Mouse (Mus musculus) kidney, embryonic 14.5 days (tissue): ENCODE data around the gene Dus4l. TPM values are rescaled to one million over a fixed set of nuclear protein-coding genes. Genes with fewer than 3 reads are reported as not detected.

ENCODE experiments used
- ATAC-seq: fragments of 200-750 bp; cut with Nextera tagmentation; 2 replicates; pipeline ENCODE4 v1.8.0; 2017; ENCODE audit warnings: moderate number of reproducible peaks, mild to moderate bottlenecking, moderate TSS enrichment, moderate library complexity; ENCODE audit not compliant: low FRiP score, low TSS enrichment
- H3K27ac ChIP-seq: fragments of 300-500 bp; sonication (generic); 2 replicates; pipeline ENCODE4 v1.5.1; 2014; ENCODE audit warnings: low read depth, mild to moderate bottlenecking, low read length, moderate library complexity, mixed read lengths
- H3K27me3 ChIP-seq: fragments of 300-500 bp; sonication (generic); 2 replicates; pipeline ENCODE4 v1.6.1; 2014; ENCODE audit warnings: mild to moderate bottlenecking, low read length; ENCODE audit not compliant: control insufficient read depth, insufficient read depth
- H3K36me3 ChIP-seq: fragments of 300-500 bp; sonication (generic); 2 replicates; pipeline ENCODE4 v1.6.1; 2014; ENCODE audit warnings: low read length, mixed read lengths; ENCODE audit not compliant: control insufficient read depth, insufficient read depth
- H3K4me1 ChIP-seq: fragments of 300-500 bp; sonication (generic); 2 replicates; pipeline ENCODE4 v1.6.1; 2014; ENCODE audit warnings: low read length, mixed read lengths; ENCODE audit not compliant: control insufficient read depth, insufficient read depth
- H3K4me2 ChIP-seq: fragments of 300-500 bp; sonication (generic); replicated peaks from 2 replicates; pipeline ENCODE4 v1.6.1; 2014; ENCODE audit warnings: low read depth, mild to moderate bottlenecking, low read length
- H3K4me3 ChIP-seq: fragments of 300-500 bp; sonication (generic); 2 replicates; pipeline ENCODE4 v1.5.1; 2014; ENCODE audit warnings: mild to moderate bottlenecking, low read length
- H3K9ac ChIP-seq: fragments of 300-500 bp; sonication (generic); 2 replicates; pipeline ENCODE4 v1.6.1; 2014; ENCODE audit warnings: low read depth, mild to moderate bottlenecking, low read length, moderate library complexity
- H3K9me3 ChIP-seq: fragments of 300-500 bp; sonication (generic); 2 replicates; pipeline ENCODE4 v1.6.1; 2016; ENCODE audit warnings: low read length; ENCODE audit not compliant: control insufficient read depth
- WGBS: fragments of 180-500 bp; shearing (Covaris S2); extraction: QIAGEN DNeasy Blood & Tissue Kit; methylation state at CpG from one replicate; pipeline ENCODE4 v1.1.7; 2014; 5-methylcytosine and 5-hydroxymethylcytosine counted together
- polyA plus RNA-seq: library from polyadenylated mRNA; unstranded; fragments of >200 nt; fragmentation: Nextera tagmentation; extraction: Ambion mirVana; gene quantifications from 2 replicates; pipeline ENCODE4 v1.2.1, GENCODE M21; 2014

Gene Dus4l
- polyA plus RNA-seq, 1 experiment from 2014 or later = 12.4 TPM

GRCm38 (mm10) chr12:31608138-31608537 is 46.5 kb downstream of the Dus4l start:
- ATAC-seq = no peak
- no peaks in the 10 kb centered on the region for H3K36me3 ChIP-seq
- no peaks in the 10 kb centered on the region for H3K27me3 ChIP-seq
- H3K27ac ChIP-seq = no peak overlapping the region
- H3K4me3 ChIP-seq = no peak overlapping the region
- no peaks in the 10 kb centered on the region for H3K4me1 ChIP-seq
- H3K4me2 ChIP-seq = no peak overlapping the region
- H3K9me3 ChIP-seq = no peaks in the 10 kb centered on the region
- WGBS = 24% methylated on average over 3 of the region's 3 CpGs
- H3K9ac ChIP-seq = no peak overlapping the region

- H3K9me3 ChIP-seq = no peaks in the 10 kb centered on the region
- WGBS = 91% methylated on average over 3 of the region's 3 CpGs
- H3K4me3 ChIP-seq = no peak overlapping the region
- H3K27me3 ChIP-seq = no peaks in the 10 kb centered on the region
- H3K36me3 ChIP-seq = no peaks in the 10 kb centered on the region
- H3K4me1 ChIP-seq = no peaks in the 10 kb centered on the region
- ATAC-seq = no peak
- no peak overlapping the region for H3K27ac ChIP-seq
- H3K9ac ChIP-seq = no peak overlapping the region
- no peak overlapping the region for H3K4me2 ChIP-seq
Observed at GRCm38 (mm10) chr12:31604894-31605293, 49.7 kb downstream of the Dus4l start.

GRCm38 (mm10) chr12:31603586-31603985 is 51.0 kb downstream of the Dus4l start:
- ATAC-seq = no peak
- 78% methylated on average over 6 of the region's 6 CpGs for WGBS
- no peak overlapping the region for H3K9ac ChIP-seq
- H3K27me3 ChIP-seq = no peaks in the 10 kb centered on the region
- no peak overlapping the region for H3K27ac ChIP-seq
- no peaks in the 10 kb centered on the region for H3K4me1 ChIP-seq
- H3K4me2 ChIP-seq = no peak overlapping the region
- no peaks in the 10 kb centered on the region for H3K9me3 ChIP-seq
- H3K4me3 ChIP-seq = no peak overlapping the region
- no peaks in the 10 kb centered on the region for H3K36me3 ChIP-seq

GRCm38 (mm10) chr12:31594296-31594695 is 60.3 kb downstream of the Dus4l start:
- Histone ChIP-seq H3K4me3 (no peak overlapping the region), H3K9me3 (no peaks in the 10 kb centered on the region), H3K4me2 (no peak overlapping the region), H3K36me3 (no peaks in the 10 kb centered on the region; the same call in 1 of the 2 replicates), H3K9ac (no peak overlapping the region), H3K27ac (no peak overlapping the region), H3K4me1 (no peaks in the 10 kb centered on the region), H3K27me3 (no peaks in the 10 kb centered on the region)
- ATAC-seq = no peak
- whole genome bisulfite sequencing = 90% methylated on average over 3 of the region's 3 CpGs

- Histone ChIP-seq H3K4me1 (no peaks in the 10 kb centered on the region), H3K4me2 (no peak overlapping the region), H3K9me3 (no peaks in the 10 kb centered on the region), H3K27ac (no peak overlapping the region), H3K27me3 (no peaks in the 10 kb centered on the region), H3K36me3 (no peaks in the 10 kb centered on the region; the same call in 1 of the 2 replicates), H3K9ac (no peak overlapping the region), H3K4me3 (no peak overlapping the region)
- 29% methylated on average over 3 of the region's 3 CpGs for WGBS
- ATAC-seq = no peak
Observed at GRCm38 (mm10) chr12:31592011-31592410, 62.6 kb downstream of the Dus4l start.

Other genes starting within 250 kb of the Dus4l start
- gene Cbll1, start 155.2 kb downstream of the Dus4l start, polyA plus RNA-seq = 15.4 and 26.1 TPM in 2 replicates
- gene Slc26a4, start 94.9 kb downstream of the Dus4l start, polyA plus RNA-seq = 0.22 TPM in 1 of 2 replicates, not detected in the other
- gene Bcap29, start 20.2 kb downstream of the Dus4l start, polyA plus RNA-seq = 33.4 and 33.9 TPM in 2 replicates
- gene Cog5, start within 50 bp of the Dus4l start, polyA plus RNA-seq = 26.2 and 37.4 TPM in 2 replicates
- 0.39 and 0.60 TPM in 2 replicates for gene Gpr22, start 59.1 kb upstream of the Dus4l start, polyA plus RNA-seq